Mouse (Mus musculus): ENCODE measurements around the gene Hist2h2ab. TPM values are rescaled to one million over a fixed set of nuclear protein-coding genes. Genes with fewer than 3 reads are reported as not detected.
"Not testable (repeated sequence)": the region's sequence is repeated elsewhere in the genome, so short reads cannot be mapped to it uniquely, and the experiment has no call there.

Hist2h2ab gene
- polyA plus RNA-seq (2015; fragmentation: Nextera tagmentation; extraction: Ambion mirVana): 1.3 and 1.9 TPM in 2 replicates

DNA sequence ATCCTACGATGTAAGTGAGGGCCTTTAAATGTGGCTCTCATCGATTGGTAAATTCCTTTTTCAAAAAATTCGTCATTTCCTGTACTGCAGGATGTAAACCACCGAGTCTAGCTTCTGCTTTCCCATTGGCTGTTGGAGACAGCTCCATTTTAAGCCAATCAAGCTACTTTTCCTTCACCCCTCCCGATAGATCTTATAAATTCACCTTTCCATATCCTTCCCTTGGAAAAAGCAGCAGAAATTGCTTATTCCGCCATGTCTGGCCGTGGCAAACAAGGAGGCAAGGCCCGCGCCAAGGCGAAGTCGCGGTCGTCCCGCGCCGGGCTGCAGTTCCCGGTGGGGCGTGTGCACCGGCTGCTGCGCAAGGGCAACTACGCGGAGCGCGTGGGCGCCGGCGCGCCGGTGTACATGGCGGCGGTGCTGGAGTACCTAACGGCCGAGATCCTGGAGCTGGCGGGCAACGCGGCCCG lies at the start of gene Hist2h2ab, which contains the start of gene Bola1:
Gene Hist2h2ab (plus strand): TSS at position 205 of the 470 bp plus-strand sequence.
Gene Bola1 (minus strand): TSS at position 49 of the 470 bp plus-strand sequence.
- H3K36me3 ChIP-seq (ENCODE audit: control insufficient read depth, insufficient read depth, low read length): no peaks in the 10 kb centered on the region
- H3K27ac ChIP-seq (ENCODE audit: low read length): peak within 1 kb of the TSS; percentile 99
- H3K9ac ChIP-seq (ENCODE audit: low read length): peak within 1 kb of the TSS; percentile 87
- peak within 1 kb of the TSS; percentile 78 for H3K4me2 ChIP-seq (ENCODE audit: low read depth, low read length)
- ATAC-seq (ENCODE audit: low read depth): peak; percentile 82
- H3K4me3 ChIP-seq (ENCODE audit: low read length): peak within 1 kb of the TSS; percentile 74
- under 1% methylated on average over 37 of the region's 37 CpGs for WGBS
- peaks cover 20% of the 10 kb centered on the region for H3K4me1 ChIP-seq (replicated peaks; ENCODE audit: control insufficient read depth, insufficient read depth, low read length)
- H3K9me3 ChIP-seq (ENCODE audit: control insufficient read depth, low read length): no peaks in the 10 kb centered on the region
- no peaks in the 10 kb centered on the region for H3K27me3 ChIP-seq (ENCODE audit: control insufficient read depth, insufficient read depth, low read depth, low read length)

DNA sequence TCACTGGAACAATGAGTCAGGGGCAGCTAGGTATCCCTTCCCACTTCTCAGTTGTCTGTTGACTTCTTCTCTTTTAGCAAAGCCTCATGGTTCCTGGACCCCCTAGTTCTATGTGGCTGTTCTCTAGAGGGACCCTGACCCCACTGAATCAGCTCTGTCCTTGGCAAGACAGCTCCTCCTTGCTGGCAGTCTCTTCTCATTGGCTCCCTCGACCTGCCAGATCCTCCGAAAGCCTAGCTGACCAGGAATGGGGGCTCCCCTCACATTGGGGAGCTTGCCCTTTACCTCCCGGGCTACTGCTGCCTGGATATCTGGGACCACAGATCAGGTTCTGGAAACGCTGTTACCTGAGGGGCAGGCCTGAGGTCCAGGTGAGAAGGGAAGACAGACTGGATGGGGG lies 49.4 kb upstream of the Hist2h2ab start:
- H3K4me1 ChIP-seq (replicated peaks; ENCODE audit: control insufficient read depth, insufficient read depth, low read length): peaks cover 31% of the 10 kb centered on the region
- H3K27me3 ChIP-seq (ENCODE audit: control insufficient read depth, insufficient read depth, low read depth, low read length): no peaks in the 10 kb centered on the region
- no peaks in the 10 kb centered on the region for H3K9me3 ChIP-seq (ENCODE audit: control insufficient read depth, low read length)
- H3K36me3 ChIP-seq (ENCODE audit: control insufficient read depth, insufficient read depth, low read length): peaks cover 15% of the 10 kb centered on the region
- no peak overlapping the region for H3K4me3 ChIP-seq (ENCODE audit: low read length)
- WGBS: 81% methylated on average over 4 of the region's 4 CpGs
- H3K4me2 ChIP-seq (ENCODE audit: low read depth, low read length): no peak overlapping the region
- H3K9ac ChIP-seq (ENCODE audit: low read length): no peak overlapping the region; the same call in 1 of the 2 replicates
- no peak for ATAC-seq (ENCODE audit: low read depth)
- H3K27ac ChIP-seq (ENCODE audit: low read length): no peak overlapping the region

DNA sequence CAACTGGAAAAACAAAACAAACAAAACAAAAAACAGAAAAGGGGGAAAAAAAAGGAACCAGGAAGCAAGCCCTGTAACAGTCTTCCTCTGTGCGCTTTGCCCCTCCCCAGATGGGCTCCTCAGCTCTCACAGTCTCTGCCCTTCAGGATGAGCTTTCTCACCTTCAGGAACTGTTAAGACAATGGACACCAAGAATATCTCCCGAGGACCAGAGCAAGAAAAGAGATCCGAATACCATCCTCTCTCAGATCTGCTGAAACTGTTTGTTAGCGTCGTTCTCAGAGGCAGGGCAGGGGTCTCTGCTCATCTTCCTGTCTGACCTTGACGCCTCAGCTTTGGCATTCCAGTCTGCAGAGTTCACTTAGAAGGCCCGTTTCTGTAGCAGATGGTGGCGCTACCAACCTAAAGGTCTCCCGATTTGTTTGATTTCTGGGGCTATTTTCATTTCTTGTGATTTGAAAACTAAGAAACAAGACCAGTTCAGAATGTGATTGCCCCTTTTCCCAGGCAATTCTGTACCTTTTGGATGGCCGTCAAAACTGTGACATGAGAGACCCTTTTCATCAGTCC lies 48.6 kb upstream of the Hist2h2ab start:
- ATAC-seq (ENCODE audit: low read depth): no peak
- peak overlapping the region; percentile 96 for H3K9ac ChIP-seq (ENCODE audit: low read length)
- 44% methylated on average over 10 of the region's 10 CpGs for WGBS
- H3K9me3 ChIP-seq (ENCODE audit: control insufficient read depth, low read length): no peaks in the 10 kb centered on the region
- peak overlapping the region; percentile 96 for H3K4me3 ChIP-seq (ENCODE audit: low read length)
- peak overlapping the region; percentile 100 for H3K27ac ChIP-seq (ENCODE audit: low read length)
- H3K36me3 ChIP-seq (ENCODE audit: control insufficient read depth, insufficient read depth, low read length): peaks cover 18% of the 10 kb centered on the region
- H3K4me1 ChIP-seq (replicated peaks; ENCODE audit: control insufficient read depth, insufficient read depth, low read length): peaks cover 31% of the 10 kb centered on the region
- H3K4me2 ChIP-seq (ENCODE audit: low read depth, low read length): peak overlapping the region; percentile 90
- H3K27me3 ChIP-seq (ENCODE audit: control insufficient read depth, insufficient read depth, low read depth, low read length): no peaks in the 10 kb centered on the region

DNA sequence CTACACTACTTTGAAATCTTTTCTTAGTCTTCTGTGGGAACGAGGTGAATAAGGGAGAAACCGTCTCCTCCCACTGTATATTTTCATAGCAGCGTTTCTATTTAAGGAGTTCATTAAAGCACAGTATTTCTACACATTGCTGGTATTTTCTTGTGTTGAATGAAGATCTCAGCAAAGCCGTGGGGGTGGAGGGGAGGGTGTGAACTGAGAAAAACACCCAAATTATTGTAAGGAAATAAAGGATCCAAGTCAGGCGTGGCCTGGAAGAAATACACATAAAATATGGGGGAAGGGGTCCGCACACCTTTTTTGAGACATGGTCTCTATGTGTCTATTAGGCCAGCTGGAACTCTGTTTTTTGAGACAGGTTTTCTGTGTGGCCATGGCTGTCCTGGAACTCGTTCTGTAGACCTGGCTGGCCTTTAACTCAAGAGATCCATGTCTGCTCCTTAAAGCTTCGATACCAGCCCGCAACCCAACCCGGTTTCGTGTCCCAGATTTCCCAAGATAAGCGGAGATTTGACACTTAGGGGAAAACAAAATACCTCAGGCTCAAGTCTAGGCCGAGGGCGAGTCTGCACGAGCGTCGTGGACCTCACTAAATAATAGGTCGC lies 48.0 kb upstream of the Hist2h2ab start:
- Histone ChIP-seq H3K27ac (ENCODE audit: low read length) (peak overlapping the region; percentile 100), H3K27me3 (ENCODE audit: control insufficient read depth, insufficient read depth, low read depth, low read length) (no peaks in the 10 kb centered on the region), H3K36me3 (ENCODE audit: control insufficient read depth, insufficient read depth, low read length) (peaks cover 25% of the 10 kb centered on the region), H3K4me1 (replicated peaks; ENCODE audit: control insufficient read depth, insufficient read depth, low read length) (peaks cover 31% of the 10 kb centered on the region), H3K4me3 (ENCODE audit: low read length) (peak overlapping the region; percentile 96), H3K4me2 (ENCODE audit: low read depth, low read length) (peak overlapping the region; percentile 90), H3K9me3 (ENCODE audit: control insufficient read depth, low read length) (no peaks in the 10 kb centered on the region), H3K9ac (ENCODE audit: low read length) (peak overlapping the region; percentile 96)
- WGBS: 12% methylated on average over 18 of the region's 18 CpGs
- peak; percentile 21 for ATAC-seq (ENCODE audit: low read depth)

DNA sequence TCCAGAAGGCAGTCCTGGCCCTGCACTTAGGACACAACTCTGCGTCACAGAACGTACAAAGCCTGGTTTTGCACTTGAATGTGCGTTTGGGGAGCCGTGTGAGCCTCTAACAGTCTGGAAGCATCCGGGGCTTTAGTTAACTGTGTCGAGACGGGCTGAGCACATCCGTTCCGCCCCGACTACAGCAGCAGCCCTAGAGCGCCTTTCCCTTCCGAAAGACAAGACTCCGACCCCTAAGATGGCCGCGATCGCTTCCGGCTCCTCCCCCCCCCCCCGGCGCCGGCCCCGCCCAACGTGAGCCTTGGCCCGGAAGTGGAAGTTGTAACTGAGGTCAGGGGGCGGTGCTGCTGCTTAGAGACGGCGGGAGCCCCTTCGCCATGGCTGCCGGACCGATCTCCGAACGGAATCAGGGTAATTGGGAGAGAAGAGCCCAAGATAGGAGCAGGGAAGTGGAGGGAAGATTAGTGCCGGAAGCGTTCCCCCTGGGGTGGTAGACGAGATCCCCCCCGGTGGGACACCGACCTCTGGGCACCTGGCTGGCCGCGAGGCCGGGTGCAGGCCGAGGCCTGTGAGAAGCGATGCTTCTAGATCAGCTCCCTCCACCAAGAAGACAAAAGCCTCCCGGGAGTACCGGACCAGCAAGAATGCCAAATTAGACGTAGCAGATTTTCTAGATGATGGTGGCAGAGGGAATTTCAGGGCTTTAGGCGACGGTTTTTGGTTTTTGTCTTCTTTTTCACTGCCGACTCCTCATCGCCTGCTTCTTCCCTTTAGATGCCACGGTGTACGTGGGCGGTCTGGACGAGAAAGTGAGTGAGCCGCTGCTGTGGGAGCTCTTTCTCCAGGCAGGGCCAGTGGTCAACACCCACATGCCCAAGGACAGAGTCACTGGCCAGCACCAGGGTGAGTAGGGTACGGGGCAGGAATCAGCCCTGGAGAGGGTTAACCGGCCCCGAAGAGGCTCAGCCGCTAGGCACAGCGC lies 47.2 kb upstream of the Hist2h2ab start, which contains the start of gene Sf3b4:
Gene Sf3b4 (plus strand): TSS at position 136 of the 982 bp plus-strand sequence.
- ATAC-seq (ENCODE audit: low read depth): peak; percentile 95
- under 1% methylated on average over 55 of the region's 58 CpGs for WGBS
- peak within 1 kb of the TSS; percentile 100 for H3K27ac ChIP-seq (ENCODE audit: low read length)
- H3K27me3 ChIP-seq (ENCODE audit: control insufficient read depth, insufficient read depth, low read depth, low read length): no peaks in the 10 kb centered on the region
- peaks cover 31% of the 10 kb centered on the region for H3K4me1 ChIP-seq (replicated peaks; ENCODE audit: control insufficient read depth, insufficient read depth, low read length)
- peak within 1 kb of the TSS; percentile 96 for H3K4me3 ChIP-seq (ENCODE audit: low read length)
- peaks cover 29% of the 10 kb centered on the region for H3K36me3 ChIP-seq (ENCODE audit: control insufficient read depth, insufficient read depth, low read length)
- peak within 1 kb of the TSS; percentile 96 for H3K9ac ChIP-seq (ENCODE audit: low read length)
- peak within 1 kb of the TSS; percentile 90 for H3K4me2 ChIP-seq (ENCODE audit: low read depth, low read length)
- no peaks in the 10 kb centered on the region for H3K9me3 ChIP-seq (ENCODE audit: control insufficient read depth, low read length)

DNA sequence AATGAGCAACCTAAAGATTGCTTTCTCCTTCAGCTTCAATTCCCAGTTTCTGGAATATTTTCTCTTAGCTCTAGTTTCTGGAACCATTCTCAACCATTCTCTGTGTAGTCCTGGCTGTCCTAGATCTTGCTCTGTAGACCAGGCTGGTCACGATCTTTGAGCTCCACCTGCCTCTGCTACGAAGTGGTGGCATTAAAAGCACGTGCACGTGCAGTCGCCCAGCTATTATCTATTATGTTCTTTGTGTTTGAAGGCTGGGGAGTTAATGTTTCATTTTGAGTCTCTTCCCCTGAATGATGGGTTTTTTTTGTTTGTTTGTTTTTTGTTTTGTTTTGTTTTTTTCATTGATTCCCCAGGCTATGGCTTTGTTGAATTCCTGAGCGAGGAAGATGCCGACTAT lies 46.5 kb upstream of the Hist2h2ab start:
- peaks cover 28% of the 10 kb centered on the region for H3K4me1 ChIP-seq (replicated peaks; ENCODE audit: control insufficient read depth, insufficient read depth, low read length)
- H3K9ac ChIP-seq (ENCODE audit: low read length): peak overlapping the region; percentile 90
- H3K27ac ChIP-seq (ENCODE audit: low read length): no peak overlapping the region
- WGBS: 33% methylated on average over 7 of the region's 7 CpGs
- H3K4me3 ChIP-seq (ENCODE audit: low read length): peak overlapping the region; percentile 96
- H3K9me3 ChIP-seq (ENCODE audit: control insufficient read depth, low read length): no peaks in the 10 kb centered on the region
- H3K36me3 ChIP-seq (ENCODE audit: control insufficient read depth, insufficient read depth, low read length): peaks cover 33% of the 10 kb centered on the region
- no peak for ATAC-seq (ENCODE audit: low read depth)
- no peaks in the 10 kb centered on the region for H3K27me3 ChIP-seq (ENCODE audit: control insufficient read depth, insufficient read depth, low read depth, low read length)
- H3K4me2 ChIP-seq (ENCODE audit: low read depth, low read length): peak overlapping the region; percentile 80

DNA sequence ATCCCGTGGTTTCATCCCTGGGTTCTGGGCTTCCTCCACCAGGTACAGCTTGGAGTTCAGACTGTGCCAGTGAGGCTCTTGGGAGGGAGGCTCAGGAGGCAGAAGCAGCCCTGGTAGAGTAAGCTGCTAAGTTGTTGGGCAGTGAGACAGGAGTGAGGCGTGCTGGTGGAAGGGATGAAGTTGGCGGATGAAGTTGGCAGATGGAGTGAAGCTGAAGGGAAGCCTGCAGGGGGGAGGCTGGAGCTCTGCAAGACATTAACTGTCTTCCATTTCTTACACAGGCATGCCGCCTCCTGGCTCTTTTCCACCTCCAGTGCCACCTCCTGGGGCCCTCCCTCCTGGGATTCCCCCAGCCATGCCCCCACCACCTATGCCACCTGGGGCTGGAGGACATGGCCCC lies 45.6 kb upstream of the Hist2h2ab start:
- H3K9me3 ChIP-seq (ENCODE audit: control insufficient read depth, low read length); H3K27ac ChIP-seq (ENCODE audit: low read length); H3K4me2 ChIP-seq (ENCODE audit: low read depth, low read length); H3K4me3 ChIP-seq (ENCODE audit: low read length); ATAC-seq (ENCODE audit: low read depth); H3K9ac ChIP-seq (ENCODE audit: low read length); H3K27me3 ChIP-seq (ENCODE audit: control insufficient read depth, insufficient read depth, low read depth, low read length): not testable (repeated sequence)
- Histone ChIP-seq H3K36me3 (ENCODE audit: control insufficient read depth, insufficient read depth, low read length) (peaks cover 37% of the 10 kb centered on the region), H3K4me1 (replicated peaks; ENCODE audit: control insufficient read depth, insufficient read depth, low read length) (peaks cover 24% of the 10 kb centered on the region)
- WGBS: 81% methylated on average over 4 of the region's 4 CpGs

DNA sequence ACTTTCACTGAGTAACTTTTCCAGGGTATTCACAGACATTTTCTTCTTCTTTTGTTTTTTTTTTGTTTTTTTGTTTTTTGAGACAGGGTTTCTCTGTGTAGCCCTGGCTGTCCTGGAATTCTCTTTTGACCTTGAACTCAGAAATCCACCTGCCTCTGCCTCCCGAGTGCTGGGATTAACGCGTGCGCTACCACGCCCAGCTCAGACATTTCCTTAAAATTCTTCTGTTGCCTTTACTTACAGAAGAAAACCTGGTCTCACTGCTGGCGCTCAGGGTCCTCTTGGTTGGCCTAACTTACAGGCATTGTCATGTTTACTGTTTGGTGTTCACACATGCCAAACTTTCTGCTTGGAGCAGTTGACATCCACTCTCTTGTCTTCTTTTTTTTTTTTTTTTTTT lies 44.4 kb upstream of the Hist2h2ab start:
- no peak overlapping the region for H3K9ac ChIP-seq (ENCODE audit: low read length)
- H3K4me1 ChIP-seq (replicated peaks; ENCODE audit: control insufficient read depth, insufficient read depth, low read length): peaks cover 24% of the 10 kb centered on the region
- no peak overlapping the region for H3K4me2 ChIP-seq (ENCODE audit: low read depth, low read length)
- H3K9me3 ChIP-seq (ENCODE audit: control insufficient read depth, low read length): no peaks in the 10 kb centered on the region
- no peak for ATAC-seq (ENCODE audit: low read depth)
- no peak overlapping the region for H3K4me3 ChIP-seq (ENCODE audit: low read length)
- H3K27ac ChIP-seq (ENCODE audit: low read length): no peak overlapping the region
- peaks cover 37% of the 10 kb centered on the region for H3K36me3 ChIP-seq (ENCODE audit: control insufficient read depth, insufficient read depth, low read length)
- H3K27me3 ChIP-seq (ENCODE audit: control insufficient read depth, insufficient read depth, low read depth, low read length): no peaks in the 10 kb centered on the region
- 93% methylated on average over 6 of the region's 6 CpGs for WGBS

Measured in lung, embryonic 16.5 days (tissue).